Mouse (Mus musculus): ENCODE measurements at regions not wholly inside any gene's neighbourhood (a gene's known extent, or its start where the extent isn't known, plus 50 kb on each side); places are given as distances from the start of the nearest gene placed in this dataset.

- H3K4me1 ChIP-seq (ENCODE audit: control insufficient read depth, insufficient read depth, low read length): no peaks in the 10 kb centered on the region
- DNase-seq (ENCODE audit: low spot score) (no peak), ATAC-seq (ENCODE audit: low FRiP score, low read depth) (no peak)
- H3K36me3 ChIP-seq (ENCODE audit: control insufficient read depth, insufficient read depth, low read length): no peaks in the 10 kb centered on the region
- WGBS: 84% methylated on average over 3 of the region's 3 CpGs
- TF ChIP-seq POLR2A (IDR thresholded peaks at IDR 0.05; ENCODE audit: borderline replicate concordance, extremely low read depth, insufficient read depth, insufficient read length): no peak
- H3K4me3 ChIP-seq (replicated peaks; ENCODE audit: low read length): no peak overlapping the region
- H3K9ac ChIP-seq (ENCODE audit: low read depth, low read length, severe bottlenecking): no peak overlapping the region
- H3K4me2 ChIP-seq (replicated peaks; ENCODE audit: low read depth, low read length, severe bottlenecking): no peak overlapping the region
- H3K27me3 ChIP-seq (ENCODE audit: control insufficient read depth, insufficient read depth, low read length): no peaks in the 10 kb centered on the region
- H3K9me3 ChIP-seq (ENCODE audit: control insufficient read depth, low read length): no peaks in the 10 kb centered on the region
- no peak overlapping the region for H3K27ac ChIP-seq (replicated peaks; ENCODE audit: low read depth, low read length)
These were observed 277.8 kb downstream of the Adgrg6 start for GRCm38 (mm10) chr10:14267641-14268040.

GRCm38 (mm10) chr10:14239670-14240069 is 273.8 kb downstream of the Hivep2 start:
- Histone ChIP-seq H3K4me3 (replicated peaks; ENCODE audit: low read length) (no peak overlapping the region), H3K36me3 (ENCODE audit: control insufficient read depth, insufficient read depth, low read length) (no peaks in the 10 kb centered on the region), H3K27ac (replicated peaks; ENCODE audit: low read depth, low read length) (no peak overlapping the region), H3K4me1 (ENCODE audit: control insufficient read depth, insufficient read depth, low read length) (no peaks in the 10 kb centered on the region), H3K9ac (ENCODE audit: low read depth, low read length, severe bottlenecking) (no peak overlapping the region), H3K4me2 (replicated peaks; ENCODE audit: low read depth, low read length, severe bottlenecking) (no peak overlapping the region), H3K27me3 (ENCODE audit: control insufficient read depth, insufficient read depth, low read length) (no peaks in the 10 kb centered on the region), H3K9me3 (ENCODE audit: control insufficient read depth, low read length) (no peaks in the 10 kb centered on the region)
- 84% methylated on average over 8 of the region's 8 CpGs for WGBS
- ATAC-seq (ENCODE audit: low FRiP score, low read depth) (no peak), DNase-seq (ENCODE audit: low spot score) (no peak)
- TF ChIP-seq POLR2A (IDR thresholded peaks at IDR 0.05; ENCODE audit: borderline replicate concordance, extremely low read depth, insufficient read depth, insufficient read length): no peak

- Histone ChIP-seq H3K9me3 (ENCODE audit: control insufficient read depth, low read length) (no peaks in the 10 kb centered on the region), H3K9ac (ENCODE audit: low read depth, low read length, severe bottlenecking) (no peak overlapping the region), H3K27ac (replicated peaks; ENCODE audit: low read depth, low read length) (no peak overlapping the region), H3K4me1 (ENCODE audit: control insufficient read depth, insufficient read depth, low read length) (no peaks in the 10 kb centered on the region), H3K27me3 (ENCODE audit: control insufficient read depth, insufficient read depth, low read length) (no peaks in the 10 kb centered on the region), H3K4me2 (replicated peaks; ENCODE audit: low read depth, low read length, severe bottlenecking) (no peak overlapping the region), H3K36me3 (ENCODE audit: control insufficient read depth, insufficient read depth, low read length) (no peaks in the 10 kb centered on the region), H3K4me3 (replicated peaks; ENCODE audit: low read length) (no peak overlapping the region)
- 72% methylated on average over 10 of the region's 10 CpGs for WGBS
- TF ChIP-seq POLR2A (IDR thresholded peaks at IDR 0.05; ENCODE audit: borderline replicate concordance, extremely low read depth, insufficient read depth, insufficient read length): no peak
- ATAC-seq (ENCODE audit: low FRiP score, low read depth) (no peak), DNase-seq (ENCODE audit: low spot score) (no peak)
These were observed 269.2 kb downstream of the Hivep2 start for GRCm38 (mm10) chr10:14234896-14235604.

GRCm38 (mm10) chr10:14234005-14234602 is 268.2 kb downstream of the Hivep2 start:
- DNase-seq (ENCODE audit: low spot score): no peak
- H3K9ac ChIP-seq (ENCODE audit: low read depth, low read length, severe bottlenecking): no peak overlapping the region
- no peak for TF ChIP-seq POLR2A (IDR thresholded peaks at IDR 0.05; ENCODE audit: borderline replicate concordance, extremely low read depth, insufficient read depth, insufficient read length)
- H3K27me3 ChIP-seq (ENCODE audit: control insufficient read depth, insufficient read depth, low read length): no peaks in the 10 kb centered on the region
- H3K9me3 ChIP-seq (ENCODE audit: control insufficient read depth, low read length): no peaks in the 10 kb centered on the region
- H3K4me3 ChIP-seq (replicated peaks; ENCODE audit: low read length): no peak overlapping the region
- no peak for ATAC-seq (ENCODE audit: low FRiP score, low read depth)
- WGBS: 38% methylated on average over 5 of the region's 5 CpGs
- no peaks in the 10 kb centered on the region for H3K36me3 ChIP-seq (ENCODE audit: control insufficient read depth, insufficient read depth, low read length)
- H3K4me2 ChIP-seq (replicated peaks; ENCODE audit: low read depth, low read length, severe bottlenecking): no peak overlapping the region
- no peak overlapping the region for H3K27ac ChIP-seq (replicated peaks; ENCODE audit: low read depth, low read length)
- no peaks in the 10 kb centered on the region for H3K4me1 ChIP-seq (ENCODE audit: control insufficient read depth, insufficient read depth, low read length)

DNA sequence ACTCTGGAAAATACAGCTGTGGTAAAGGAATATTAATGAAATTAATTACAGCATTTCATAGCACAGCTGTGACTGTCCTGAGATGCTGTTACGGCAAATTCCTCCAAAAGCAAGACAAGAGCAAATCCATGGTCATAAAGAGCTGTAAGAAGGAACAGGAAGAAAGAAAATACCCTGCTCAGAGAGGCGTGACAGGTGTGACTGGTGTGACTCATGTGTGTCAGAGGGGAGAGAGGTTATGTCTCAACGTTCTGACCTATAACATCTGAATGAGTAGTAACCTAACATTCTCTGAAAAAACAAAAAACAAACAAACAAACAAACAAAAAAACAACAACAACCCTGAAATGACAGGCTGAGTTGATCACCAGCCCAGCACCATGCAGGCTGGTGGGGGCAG is 267.5 kb downstream of the Hivep2 start:
- Histone ChIP-seq H3K4me1 (ENCODE audit: control insufficient read depth, insufficient read depth, low read length) (no peaks in the 10 kb centered on the region), H3K9ac (ENCODE audit: low read depth, low read length, severe bottlenecking) (no peak overlapping the region), H3K27me3 (ENCODE audit: control insufficient read depth, insufficient read depth, low read length) (no peaks in the 10 kb centered on the region), H3K9me3 (ENCODE audit: control insufficient read depth, low read length) (no peaks in the 10 kb centered on the region), H3K4me3 (replicated peaks; ENCODE audit: low read length) (no peak overlapping the region), H3K36me3 (ENCODE audit: control insufficient read depth, insufficient read depth, low read length) (no peaks in the 10 kb centered on the region), H3K27ac (replicated peaks; ENCODE audit: low read depth, low read length) (no peak overlapping the region), H3K4me2 (replicated peaks; ENCODE audit: low read depth, low read length, severe bottlenecking) (no peak overlapping the region)
- DNase-seq (ENCODE audit: low spot score) (no peak), ATAC-seq (ENCODE audit: low FRiP score, low read depth) (no peak)
- WGBS: 70% methylated on average over 3 of the region's 3 CpGs
- TF ChIP-seq POLR2A (IDR thresholded peaks at IDR 0.05; ENCODE audit: borderline replicate concordance, extremely low read depth, insufficient read depth, insufficient read length): no peak
